Mouse (Mus musculus): ENCODE data around the gene Gm20403. TPM values are rescaled to one million over a fixed set of nuclear protein-coding genes. Genes with fewer than 3 reads are reported as not detected.
A peak's percentile ranks its signal among the peaks of the same experiment; 100 is the strongest.

The Gm20403 gene
- polyA plus RNA-seq, 1 experiment from 2014 or later: not detected

DNA sequence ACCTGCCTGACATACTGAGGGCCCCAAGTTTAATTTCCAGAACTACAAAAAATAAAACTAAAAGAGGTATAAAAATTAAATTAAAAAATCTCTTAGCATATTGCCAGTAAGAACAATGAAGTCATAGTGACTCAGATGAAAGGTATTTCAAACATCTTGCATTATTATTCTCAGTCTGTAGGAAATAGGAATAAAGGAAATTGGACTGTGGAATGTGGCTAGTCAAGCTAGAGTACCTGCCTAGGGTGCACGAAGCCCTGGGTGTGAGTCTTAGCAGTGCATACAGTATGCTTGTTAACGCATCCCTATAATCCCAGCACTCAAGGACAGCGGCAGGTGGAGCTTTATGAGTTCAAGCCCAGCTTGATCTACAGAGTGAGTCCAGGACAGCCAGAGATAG, 9.6 kb upstream of the Gm20403 start:
- no peak overlapping the region for H3K4me2 ChIP-seq (ENCODE audit: low read length)
- no peaks in the 10 kb centered on the region for H3K27me3 ChIP-seq (replicated peaks; ENCODE audit: control insufficient read depth, insufficient read depth, low read length)
- no peak for ATAC-seq
- no peak overlapping the region for H3K9ac ChIP-seq (ENCODE audit: low read depth, low read length)
- H3K27ac ChIP-seq (ENCODE audit: low read depth, low read length): no peak overlapping the region
- 80% methylated on average over 3 of the region's 3 CpGs for WGBS
- no peaks in the 10 kb centered on the region for H3K9me3 ChIP-seq (ENCODE audit: control insufficient read depth, low read length)
- H3K4me1 ChIP-seq (ENCODE audit: control insufficient read depth, insufficient read depth, low read depth, low read length): no peaks in the 10 kb centered on the region
- no peaks in the 10 kb centered on the region for H3K36me3 ChIP-seq (ENCODE audit: control insufficient read depth, insufficient read depth, low read length)
- H3K4me3 ChIP-seq (ENCODE audit: low read length): no peak overlapping the region

DNA sequence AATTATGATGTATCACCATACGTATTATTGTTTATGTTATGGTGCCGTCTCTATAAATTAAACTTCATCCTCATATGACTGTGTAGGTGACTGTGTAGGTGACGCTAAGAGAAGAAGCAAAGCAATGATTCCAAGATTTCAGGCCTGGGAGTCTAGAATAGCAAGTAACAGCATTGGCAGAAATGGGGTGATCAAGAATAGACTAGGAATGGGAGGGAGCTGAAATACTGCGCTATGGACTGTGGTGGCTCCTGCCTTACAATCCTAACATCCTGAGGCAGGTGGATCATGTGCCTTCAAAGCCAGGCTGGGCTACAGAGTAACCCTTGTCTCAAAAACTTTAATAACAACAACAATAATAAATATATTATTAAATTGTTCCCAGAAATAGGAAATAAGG, 8.1 kb upstream of the Gm20403 start:
- no peak for ATAC-seq
- Histone ChIP-seq H3K4me1 (ENCODE audit: control insufficient read depth, insufficient read depth, low read depth, low read length) (no peaks in the 10 kb centered on the region), H3K9me3 (ENCODE audit: control insufficient read depth, low read length) (no peaks in the 10 kb centered on the region), H3K27ac (ENCODE audit: low read depth, low read length) (no peak overlapping the region), H3K27me3 (replicated peaks; ENCODE audit: control insufficient read depth, insufficient read depth, low read length) (no peaks in the 10 kb centered on the region), H3K36me3 (ENCODE audit: control insufficient read depth, insufficient read depth, low read length) (no peaks in the 10 kb centered on the region), H3K4me2 (ENCODE audit: low read length) (no peak overlapping the region), H3K4me3 (ENCODE audit: low read length) (no peak overlapping the region), H3K9ac (ENCODE audit: low read depth, low read length) (no peak overlapping the region)
- 91% methylated on average over 4 of the region's 4 CpGs for WGBS

DNA sequence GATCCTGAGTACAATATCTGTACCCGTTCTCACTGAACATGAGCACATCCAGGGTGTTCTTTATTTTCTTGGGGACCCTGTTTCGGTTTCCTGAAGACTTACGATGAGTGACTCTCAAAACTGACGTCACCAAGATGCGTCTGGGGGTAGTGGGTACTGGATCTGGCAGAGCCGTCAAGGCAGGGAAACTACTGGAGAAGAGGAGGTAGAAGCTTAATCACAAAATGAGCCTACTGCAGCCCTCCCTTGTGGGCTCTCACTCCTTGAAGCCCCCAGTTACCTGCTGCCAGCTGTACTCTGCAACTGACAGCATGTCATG, 7.7 kb upstream of the Gm20403 start:
- H3K36me3 ChIP-seq (ENCODE audit: control insufficient read depth, insufficient read depth, low read length): no peaks in the 10 kb centered on the region
- no peak for ATAC-seq
- H3K4me2 ChIP-seq (ENCODE audit: low read length): no peak overlapping the region
- H3K4me3 ChIP-seq (ENCODE audit: low read length): no peak overlapping the region
- H3K9me3 ChIP-seq (ENCODE audit: control insufficient read depth, low read length): no peaks in the 10 kb centered on the region
- H3K27me3 ChIP-seq (replicated peaks; ENCODE audit: control insufficient read depth, insufficient read depth, low read length): no peaks in the 10 kb centered on the region
- no peaks in the 10 kb centered on the region for H3K4me1 ChIP-seq (ENCODE audit: control insufficient read depth, insufficient read depth, low read depth, low read length)
- WGBS: 84% methylated on average over 6 of the region's 6 CpGs
- no peak overlapping the region for H3K27ac ChIP-seq (ENCODE audit: low read depth, low read length)
- H3K9ac ChIP-seq (ENCODE audit: low read depth, low read length): no peak overlapping the region

DNA sequence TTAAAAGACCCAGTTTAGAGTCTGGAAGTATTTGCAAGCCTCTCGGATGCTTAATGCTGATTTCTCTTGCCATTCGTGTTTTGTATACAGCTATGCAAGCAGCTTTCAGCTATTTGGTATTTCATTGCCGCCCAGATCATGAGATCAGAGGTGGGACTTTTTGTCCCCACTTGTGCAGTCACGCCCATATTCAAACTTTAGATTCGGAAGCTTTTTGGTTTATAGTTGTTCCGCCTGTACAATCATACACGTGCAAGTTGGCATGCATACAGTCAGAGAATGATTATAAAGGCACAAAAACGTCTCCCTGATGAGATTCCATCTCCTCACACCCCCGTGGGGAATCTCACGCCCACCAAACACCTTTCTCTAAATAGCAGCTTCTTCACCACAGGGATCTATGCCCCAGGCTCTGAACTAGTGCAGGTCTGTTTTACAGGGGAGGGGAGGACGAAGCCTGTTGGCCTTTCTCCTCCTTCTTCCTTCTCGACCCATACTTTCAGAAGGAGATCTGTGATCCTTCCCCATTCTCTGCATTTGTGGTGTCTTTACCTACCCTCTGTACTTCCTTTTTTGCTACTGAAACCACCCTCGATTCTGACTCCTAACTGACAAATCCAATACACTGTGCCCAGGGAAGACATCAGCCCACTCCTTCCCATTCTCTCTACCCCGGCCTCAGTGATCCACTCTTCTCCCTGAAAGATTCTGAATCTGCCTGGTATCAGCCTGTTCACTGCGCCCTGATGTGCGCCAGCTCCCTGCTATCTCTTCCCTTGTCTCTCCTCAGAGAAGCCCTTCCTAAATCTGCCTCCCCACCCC, 7.1 kb upstream of the Gm20403 start:
- Histone ChIP-seq H3K9me3 (ENCODE audit: control insufficient read depth, low read length) (no peaks in the 10 kb centered on the region), H3K9ac (ENCODE audit: low read depth, low read length) (no peak overlapping the region), H3K27me3 (replicated peaks; ENCODE audit: control insufficient read depth, insufficient read depth, low read length) (no peaks in the 10 kb centered on the region), H3K4me1 (ENCODE audit: control insufficient read depth, insufficient read depth, low read depth, low read length) (no peaks in the 10 kb centered on the region), H3K4me3 (ENCODE audit: low read length) (no peak overlapping the region), H3K27ac (ENCODE audit: low read depth, low read length) (no peak overlapping the region), H3K36me3 (ENCODE audit: control insufficient read depth, insufficient read depth, low read length) (no peaks in the 10 kb centered on the region), H3K4me2 (ENCODE audit: low read length) (no peak overlapping the region)
- no peak for ATAC-seq
- whole genome bisulfite sequencing: 75% methylated on average over 16 of the region's 16 CpGs

DNA sequence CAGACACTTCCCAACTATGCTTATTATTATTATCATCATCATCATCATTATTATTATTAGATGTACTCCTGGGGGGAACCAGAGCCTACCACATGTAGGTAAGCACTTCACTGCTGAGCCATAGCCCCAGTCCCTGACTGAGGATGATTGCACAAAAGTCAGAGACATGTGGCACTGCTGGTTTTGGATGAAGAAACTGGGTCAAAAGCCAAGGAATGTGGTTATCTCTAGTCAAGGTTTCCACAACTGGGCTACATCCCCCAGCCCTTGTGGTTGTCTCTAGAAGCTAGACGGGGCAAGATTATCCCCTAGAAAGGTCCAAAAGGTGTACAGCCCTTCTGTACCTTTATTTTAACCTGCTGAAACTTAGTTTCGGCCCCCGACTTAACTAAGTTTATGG, 6.5 kb upstream of the Gm20403 start:
- Histone ChIP-seq H3K4me1 (ENCODE audit: control insufficient read depth, insufficient read depth, low read depth, low read length) (no peaks in the 10 kb centered on the region), H3K9me3 (ENCODE audit: control insufficient read depth, low read length) (no peaks in the 10 kb centered on the region), H3K4me2 (ENCODE audit: low read length) (no peak overlapping the region), H3K9ac (ENCODE audit: low read depth, low read length) (no peak overlapping the region), H3K4me3 (ENCODE audit: low read length) (no peak overlapping the region), H3K36me3 (ENCODE audit: control insufficient read depth, insufficient read depth, low read length) (no peaks in the 10 kb centered on the region), H3K27ac (ENCODE audit: low read depth, low read length) (no peak overlapping the region), H3K27me3 (replicated peaks; ENCODE audit: control insufficient read depth, insufficient read depth, low read length) (no peaks in the 10 kb centered on the region)
- ATAC-seq: no peak
- WGBS: 96% methylated on average over 3 of the region's 3 CpGs

DNA sequence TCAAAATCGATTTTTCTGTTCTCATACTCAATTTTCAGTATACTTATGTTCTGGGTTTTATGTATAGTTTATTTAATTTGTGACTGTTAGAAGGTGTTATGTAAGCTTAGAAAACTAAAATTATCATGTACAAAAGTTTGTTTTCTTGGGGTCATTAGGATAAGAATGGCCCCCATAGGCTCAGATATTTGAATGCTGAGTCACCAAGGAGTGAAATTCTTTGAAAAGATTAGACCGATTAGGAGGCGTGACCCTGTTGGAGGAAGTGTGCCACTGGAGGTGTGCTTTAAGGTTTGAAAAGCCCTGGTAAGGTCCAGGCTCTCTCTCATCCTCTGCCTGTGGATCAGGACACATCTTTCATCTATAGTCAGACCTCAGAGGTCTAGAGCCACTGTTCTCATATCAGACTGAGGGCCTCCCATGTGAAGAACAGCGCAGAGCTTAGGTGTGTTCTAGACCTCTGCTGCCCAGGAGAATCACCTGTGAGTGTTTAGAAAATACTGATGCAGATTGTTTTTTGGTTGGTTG, 2.1 kb upstream of the Gm20403 start:
- H3K9me3 ChIP-seq (ENCODE audit: control insufficient read depth, low read length): no peaks in the 10 kb centered on the region
- H3K36me3 ChIP-seq (ENCODE audit: control insufficient read depth, insufficient read depth, low read length): no peaks in the 10 kb centered on the region
- no peak overlapping the region for H3K27ac ChIP-seq (ENCODE audit: low read depth, low read length)
- no peak overlapping the region for H3K4me3 ChIP-seq (ENCODE audit: low read length)
- H3K27me3 ChIP-seq (replicated peaks; ENCODE audit: control insufficient read depth, insufficient read depth, low read length): no peaks in the 10 kb centered on the region
- H3K9ac ChIP-seq (ENCODE audit: low read depth, low read length): no peak overlapping the region
- peaks cover 9% of the 10 kb centered on the region; the same call in 1 of the 2 replicates for H3K4me1 ChIP-seq (ENCODE audit: control insufficient read depth, insufficient read depth, low read depth, low read length)
- no peak overlapping the region for H3K4me2 ChIP-seq (ENCODE audit: low read length)
- ATAC-seq: no peak
- WGBS: 88% methylated on average over 4 of the region's 4 CpGs

DNA sequence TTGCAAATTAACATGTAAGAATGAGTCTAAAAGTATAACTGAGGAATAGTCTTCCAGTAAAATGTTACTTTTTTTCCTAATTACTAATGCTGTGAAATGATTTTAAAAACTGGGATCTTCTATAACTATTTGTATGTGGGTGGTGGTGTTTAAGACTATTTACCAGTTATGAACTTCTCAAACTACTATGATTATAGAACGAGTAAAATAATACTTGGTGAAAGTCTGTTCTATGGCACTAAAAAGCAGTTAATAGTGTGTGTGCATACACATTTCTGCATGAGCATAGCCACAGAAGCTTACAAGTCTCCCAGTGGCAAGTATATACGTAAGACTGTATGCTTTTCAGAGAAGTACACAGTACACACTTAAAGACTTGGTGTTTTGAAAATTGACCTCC, 827 bp upstream of the Gm20403 start:
- 81% methylated on average over 2 of the region's 2 CpGs for WGBS
- Histone ChIP-seq H3K9ac (ENCODE audit: low read depth, low read length) (no peak overlapping the region), H3K4me3 (ENCODE audit: low read length) (no peak overlapping the region), H3K27ac (ENCODE audit: low read depth, low read length) (no peak overlapping the region), H3K9me3 (ENCODE audit: control insufficient read depth, low read length) (no peaks in the 10 kb centered on the region), H3K4me2 (ENCODE audit: low read length) (no peak overlapping the region), H3K27me3 (replicated peaks; ENCODE audit: control insufficient read depth, insufficient read depth, low read length) (no peaks in the 10 kb centered on the region), H3K36me3 (ENCODE audit: control insufficient read depth, insufficient read depth, low read length) (no peaks in the 10 kb centered on the region), H3K4me1 (ENCODE audit: control insufficient read depth, insufficient read depth, low read depth, low read length) (peaks cover 9% of the 10 kb centered on the region; the same call in 1 of the 2 replicates)
- ATAC-seq: no peak

DNA sequence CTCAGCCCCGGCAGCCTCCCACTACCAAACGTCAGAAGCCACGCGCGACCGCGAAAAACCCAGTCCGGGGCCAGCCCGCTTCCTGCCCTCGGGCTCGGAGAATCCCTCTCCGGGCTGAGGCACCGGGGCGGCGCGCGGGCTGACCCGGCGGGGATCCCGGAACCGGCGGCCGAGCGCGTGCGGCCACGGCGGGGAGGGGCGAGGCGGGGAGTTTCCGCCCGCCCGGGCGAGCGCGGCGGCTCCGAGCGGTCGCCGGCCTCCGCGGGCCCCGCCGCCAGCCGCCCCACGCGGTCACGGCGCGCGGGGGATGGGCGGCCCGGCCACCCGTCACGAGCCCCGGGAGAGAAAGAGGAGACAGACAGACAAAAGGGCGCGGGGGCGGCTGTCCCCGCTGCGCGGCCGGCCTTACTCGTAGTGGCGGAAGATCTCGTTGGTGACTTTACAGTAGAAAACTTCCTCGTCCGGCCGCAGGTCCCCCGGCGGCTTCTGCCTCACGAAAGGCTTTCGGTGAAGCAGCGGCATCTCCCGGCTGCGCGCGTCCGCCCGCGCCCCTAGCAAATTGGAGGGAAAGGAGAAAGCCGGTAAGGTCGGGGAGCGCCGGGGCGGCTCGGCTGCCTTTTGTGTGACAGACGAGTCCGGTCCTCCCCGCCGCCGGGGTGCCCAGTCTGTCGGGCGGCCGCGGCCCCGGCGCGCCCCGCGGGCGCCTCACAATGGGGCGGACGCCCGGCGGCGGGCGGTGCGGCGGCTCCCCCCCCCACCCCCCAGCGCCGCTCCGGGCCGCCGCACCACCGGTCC, 875 bp downstream of the Gm20403 start:
- Histone ChIP-seq H3K4me2 (ENCODE audit: low read length) (peak overlapping the region; percentile 95), H3K4me1 (ENCODE audit: control insufficient read depth, insufficient read depth, low read depth, low read length) (peaks cover 9% of the 10 kb centered on the region; the same call in 1 of the 2 replicates), H3K9ac (ENCODE audit: low read depth, low read length) (peak overlapping the region; percentile 71), H3K27me3 (replicated peaks; ENCODE audit: control insufficient read depth, insufficient read depth, low read length) (no peaks in the 10 kb centered on the region), H3K9me3 (ENCODE audit: control insufficient read depth, low read length) (no peaks in the 10 kb centered on the region), H3K36me3 (ENCODE audit: control insufficient read depth, insufficient read depth, low read length) (no peaks in the 10 kb centered on the region), H3K27ac (ENCODE audit: low read depth, low read length) (peak overlapping the region; percentile 83), H3K4me3 (ENCODE audit: low read length) (peak overlapping the region; percentile 94)
- peak; percentile 59 for ATAC-seq
- WGBS: under 1% methylated on average over 93 of the region's 117 CpGs

DNA sequence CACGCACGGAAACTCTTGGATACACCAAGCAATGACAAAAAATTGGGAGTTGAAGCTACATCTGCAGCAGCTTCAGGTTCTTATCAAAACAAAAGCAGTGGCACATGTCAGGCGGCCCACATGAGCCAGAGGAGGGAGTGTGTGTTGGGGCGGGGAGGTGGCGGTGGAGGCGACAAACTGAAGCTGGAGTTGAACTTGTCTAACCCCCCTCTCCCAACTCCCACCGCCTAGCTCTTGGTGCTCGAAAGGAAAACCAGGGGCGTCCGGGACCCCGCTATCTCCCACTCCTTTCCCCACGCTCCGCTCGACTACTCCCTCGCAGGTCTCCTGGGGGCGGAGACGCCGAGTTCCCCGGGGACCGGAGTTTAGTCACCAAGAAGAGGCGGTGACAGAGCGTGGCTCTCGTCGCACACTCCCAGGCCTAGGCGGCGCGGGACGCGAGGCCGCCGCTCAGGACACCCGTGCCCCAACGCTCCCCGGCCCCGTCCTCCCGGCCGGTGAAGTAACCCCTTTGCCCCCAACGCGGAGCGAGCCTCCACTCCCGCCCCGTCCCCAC, 1.6 kb downstream of the Gm20403 start:
- whole genome bisulfite sequencing: 1% methylated on average over 42 of the region's 42 CpGs
- Histone ChIP-seq H3K4me1 (ENCODE audit: control insufficient read depth, insufficient read depth, low read depth, low read length) (peaks cover 9% of the 10 kb centered on the region; the same call in 1 of the 2 replicates), H3K27me3 (replicated peaks; ENCODE audit: control insufficient read depth, insufficient read depth, low read length) (no peaks in the 10 kb centered on the region), H3K36me3 (ENCODE audit: control insufficient read depth, insufficient read depth, low read length) (no peaks in the 10 kb centered on the region), H3K4me2 (ENCODE audit: low read length) (peak overlapping the region; percentile 95), H3K27ac (ENCODE audit: low read depth, low read length) (peak overlapping the region; percentile 83; the same call in 1 of the 2 replicates), H3K9me3 (ENCODE audit: control insufficient read depth, low read length) (no peaks in the 10 kb centered on the region), H3K4me3 (ENCODE audit: low read length) (peak overlapping the region; percentile 94), H3K9ac (ENCODE audit: low read depth, low read length) (peak overlapping the region; percentile 71)
- peak; percentile 83 for ATAC-seq

All from hindbrain, embryonic 16.5 days (tissue).